Mouse (Mus musculus): ENCODE measurements around the gene Ttc7b. TPM values are rescaled to one million over a fixed set of nuclear protein-coding genes. Genes with fewer than 3 reads are reported as not detected.

Gene Ttc7b
- polyA plus RNA-seq, 1 experiment from 2014 or later = 29.4 TPM

DNA sequence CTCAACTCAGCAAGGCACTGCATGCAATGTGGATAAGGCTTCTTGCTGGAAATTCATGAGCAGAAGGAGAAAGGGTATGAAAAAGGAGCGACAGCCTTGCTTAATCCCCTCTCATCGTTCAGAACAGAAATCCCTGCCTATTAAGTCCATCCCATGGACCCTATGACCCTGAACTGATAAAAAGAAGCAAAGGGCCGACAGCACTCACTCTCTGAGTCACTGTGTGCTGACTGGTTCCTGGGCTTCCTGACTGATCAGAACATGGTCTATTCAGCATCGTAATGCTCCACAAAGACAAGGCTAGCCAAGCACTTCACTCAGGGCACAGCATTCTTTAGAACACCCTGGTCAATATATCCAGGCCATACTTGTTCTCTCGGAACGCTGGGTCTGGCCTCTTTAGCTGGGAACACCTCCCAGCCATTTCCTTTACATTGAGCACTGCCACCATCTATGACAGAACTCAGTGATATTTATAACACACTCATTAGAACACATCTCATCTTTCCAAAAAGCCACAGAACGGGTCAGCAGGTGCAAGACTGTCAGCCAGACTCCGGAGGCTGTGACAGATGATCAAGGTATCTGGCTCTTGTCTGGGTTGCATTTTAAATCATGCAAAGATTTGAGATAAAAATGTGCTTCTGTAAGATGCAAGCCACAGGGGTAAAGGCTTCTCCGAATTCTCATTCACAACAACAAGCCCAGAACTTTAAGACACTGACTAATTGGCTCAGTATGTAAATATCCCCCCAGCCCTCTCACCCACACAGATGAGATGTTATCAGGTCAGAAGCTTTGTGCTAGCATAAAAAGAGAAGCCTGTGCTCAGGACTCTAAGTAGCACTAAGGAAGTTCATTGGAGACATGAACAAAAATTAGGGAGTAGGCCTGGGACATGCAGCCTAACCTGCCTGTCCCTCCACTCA, 100.4 kb downstream of the Ttc7b start:
- H3K36me3 ChIP-seq (ENCODE audit: inconsistent target) = peaks cover under 1% of the 10 kb centered on the region; the same call in 1 of the 2 replicates
- 91% methylated on average over 8 of the region's 9 CpGs for WGBS (ENCODE audit: missing documents)
- peaks cover 27% of the 10 kb centered on the region for H3K79me2 ChIP-seq (ENCODE audit: inconsistent target)
- H3K4me3 ChIP-seq (ENCODE audit: inconsistent target) = no peak overlapping the region
- H3K27ac ChIP-seq = no peak overlapping the region

DNA sequence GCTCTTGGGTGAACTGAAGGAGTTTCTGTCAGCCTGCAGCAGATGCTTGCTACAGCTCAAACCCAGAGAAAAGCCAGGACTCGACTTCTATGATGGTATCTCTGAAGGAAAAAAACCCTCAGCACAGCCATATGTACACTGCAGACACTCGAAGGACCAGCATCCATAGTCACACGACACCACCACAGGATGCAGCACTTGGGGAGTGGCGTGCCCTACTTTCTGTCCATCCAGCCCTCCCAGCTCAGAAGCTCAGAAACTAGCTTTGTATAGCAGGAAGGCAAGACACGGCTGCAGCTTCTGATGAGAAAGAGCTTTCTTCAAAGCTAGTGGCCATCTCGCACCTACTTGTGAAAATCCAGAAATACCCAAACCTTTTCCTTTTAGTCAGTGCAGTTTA, 104.8 kb downstream of the Ttc7b start:
- H3K4me3 ChIP-seq (ENCODE audit: inconsistent target) = no peak overlapping the region
- H3K79me2 ChIP-seq (ENCODE audit: inconsistent target) = peaks cover 10% of the 10 kb centered on the region; the same call in 1 of the 2 replicates
- WGBS (ENCODE audit: missing documents) = 84% methylated on average over 6 of the region's 6 CpGs
- H3K36me3 ChIP-seq (ENCODE audit: inconsistent target) = peaks cover 17% of the 10 kb centered on the region
- H3K27ac ChIP-seq = no peak overlapping the region

DNA sequence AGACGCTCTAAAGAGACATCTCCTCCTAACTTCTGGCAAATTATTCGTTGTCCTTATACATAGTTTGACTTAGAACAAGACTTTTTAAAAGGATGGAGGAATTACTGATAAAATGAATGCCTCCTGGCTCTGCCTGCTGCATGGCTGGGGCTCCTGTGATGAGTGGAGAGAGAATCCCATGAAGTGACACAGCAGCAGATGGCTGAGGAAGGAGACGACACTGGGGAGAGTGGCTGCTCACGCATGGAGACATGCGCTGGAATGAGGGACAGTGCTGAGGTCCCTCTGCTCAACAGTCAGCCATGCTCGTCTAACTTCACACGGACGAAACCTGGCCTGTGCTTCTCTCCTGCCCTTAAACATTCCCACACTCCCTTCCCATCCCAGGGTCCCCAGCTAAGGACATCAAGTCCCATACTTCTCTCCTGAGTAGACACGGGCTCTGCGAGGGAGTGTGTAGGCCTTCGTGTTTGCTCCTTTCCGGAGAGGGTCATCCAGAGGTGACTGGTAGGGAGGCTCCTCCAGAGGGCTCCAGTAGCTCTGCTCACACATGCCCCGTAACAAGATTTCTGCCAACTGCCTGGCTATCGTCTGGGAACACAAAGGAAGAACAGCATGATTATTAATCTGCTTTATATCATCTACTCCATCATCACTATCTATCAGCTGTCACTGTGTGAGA, 105.8 kb downstream of the Ttc7b start:
- H3K79me2 ChIP-seq (ENCODE audit: inconsistent target) = 0 out of 2 replicates have a peak, but pooled peaks cover under 1% of the 10 kb centered on the region
- no peak overlapping the region for H3K4me3 ChIP-seq (ENCODE audit: inconsistent target)
- no peak overlapping the region for H3K27ac ChIP-seq
- H3K36me3 ChIP-seq (ENCODE audit: inconsistent target) = peaks cover 17% of the 10 kb centered on the region
- WGBS (ENCODE audit: missing documents) = 93% methylated on average over 14 of the region's 14 CpGs

DNA sequence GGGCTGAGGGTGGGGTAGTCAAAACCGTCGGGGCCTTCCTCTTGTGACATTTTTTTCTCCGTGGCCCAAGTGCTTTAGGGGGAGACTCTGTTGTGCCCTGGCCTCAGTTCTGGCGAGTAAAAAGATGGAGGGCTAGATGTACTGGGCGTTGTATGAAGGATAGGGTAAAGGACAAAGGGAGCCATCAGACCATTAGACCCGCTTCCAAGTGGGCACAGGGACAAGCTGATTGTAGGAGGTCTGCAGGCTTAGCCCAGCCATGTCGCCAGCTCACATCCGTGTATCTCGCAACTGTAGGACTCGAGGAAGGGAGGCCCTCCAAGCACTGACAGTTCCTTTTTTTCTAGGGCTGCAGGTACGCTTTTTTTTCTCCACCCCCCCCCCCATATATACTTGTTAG, 111.9 kb downstream of the Ttc7b start:
- Histone ChIP-seq H3K36me3 (ENCODE audit: inconsistent target) (peaks cover 20% of the 10 kb centered on the region; the same call in 1 of the 2 replicates), H3K27ac (no peak overlapping the region), H3K4me3 (ENCODE audit: inconsistent target) (no peak overlapping the region), H3K79me2 (ENCODE audit: inconsistent target) (no peaks in the 10 kb centered on the region)
- 89% methylated on average over 11 of the region's 11 CpGs for whole genome bisulfite sequencing (ENCODE audit: missing documents)

DNA sequence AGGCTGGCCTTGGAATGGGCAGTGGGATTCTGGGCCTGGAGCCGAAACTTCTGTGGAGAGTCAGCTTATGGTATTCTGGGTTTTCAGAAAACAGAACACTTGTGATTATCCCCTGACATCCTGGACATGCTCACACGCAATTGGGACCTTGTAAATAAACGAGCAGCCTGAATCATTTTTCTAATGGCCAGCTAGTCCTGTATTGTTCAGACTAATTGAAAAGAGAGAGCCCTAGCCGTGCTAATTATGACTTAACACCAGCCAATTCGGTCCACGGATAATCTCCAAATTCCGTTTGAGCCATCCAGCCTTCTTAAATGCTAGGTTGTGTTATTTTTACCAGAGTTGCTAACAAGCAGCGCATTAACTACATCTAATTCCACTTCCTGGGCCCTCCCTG, 112.5 kb downstream of the Ttc7b start:
- 90% methylated on average over 8 of the region's 8 CpGs for WGBS (ENCODE audit: missing documents)
- no peak overlapping the region for H3K27ac ChIP-seq
- peaks cover 23% of the 10 kb centered on the region; the same call in 1 of the 2 replicates for H3K36me3 ChIP-seq (ENCODE audit: inconsistent target)
- H3K79me2 ChIP-seq (ENCODE audit: inconsistent target) = no peaks in the 10 kb centered on the region
- H3K4me3 ChIP-seq (ENCODE audit: inconsistent target) = no peak overlapping the region

DNA sequence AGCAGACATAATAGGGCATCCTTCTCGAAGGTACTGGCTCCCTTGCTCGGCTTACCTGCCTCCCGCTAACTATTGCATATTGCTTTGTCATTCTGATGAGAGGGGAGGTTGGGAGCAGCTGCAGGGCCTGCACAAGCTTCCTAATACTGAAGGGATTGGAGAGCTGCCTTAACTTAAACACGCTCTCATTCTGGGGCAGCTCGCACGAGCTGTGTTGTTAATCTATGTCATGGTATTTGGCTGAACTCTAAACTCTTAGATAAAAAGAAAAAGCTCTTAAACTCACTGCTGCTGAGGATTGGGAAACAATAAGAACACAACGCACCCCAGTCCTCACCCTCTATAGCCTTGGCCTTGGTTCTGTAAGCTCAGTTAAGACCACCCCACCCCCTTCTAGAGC, 113.3 kb downstream of the Ttc7b start:
- H3K27ac ChIP-seq = no peak overlapping the region
- no peaks in the 10 kb centered on the region for H3K79me2 ChIP-seq (ENCODE audit: inconsistent target)
- H3K4me3 ChIP-seq (ENCODE audit: inconsistent target) = no peak overlapping the region
- WGBS (ENCODE audit: missing documents) = 94% methylated on average over 7 of the region's 7 CpGs
- H3K36me3 ChIP-seq (ENCODE audit: inconsistent target) = peaks cover 30% of the 10 kb centered on the region; the same call in 1 of the 2 replicates

DNA sequence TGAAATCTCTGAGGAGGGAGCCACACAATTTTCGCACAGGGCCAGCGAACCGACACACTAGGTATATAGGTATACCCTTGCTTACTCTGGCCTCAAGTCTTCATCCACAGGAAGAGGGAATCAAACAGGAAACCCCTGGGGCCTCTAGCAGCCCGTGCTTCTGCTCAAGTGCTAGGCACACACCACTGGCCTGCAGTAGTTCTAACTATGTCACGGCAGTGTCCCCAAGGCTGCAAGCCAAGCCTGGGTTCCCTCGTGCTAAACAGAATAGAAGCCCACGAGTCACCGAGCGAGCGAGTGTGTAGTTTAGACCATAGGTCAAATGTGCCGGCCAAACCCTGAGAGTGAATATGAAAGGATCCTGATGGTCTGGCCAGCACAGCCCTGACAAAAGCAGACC, 114.5 kb downstream of the Ttc7b start:
- Histone ChIP-seq H3K27ac (no peak overlapping the region), H3K4me3 (ENCODE audit: inconsistent target) (no peak overlapping the region), H3K36me3 (ENCODE audit: inconsistent target) (peaks cover 41% of the 10 kb centered on the region; the same call in 1 of the 2 replicates), H3K79me2 (ENCODE audit: inconsistent target) (no peaks in the 10 kb centered on the region)
- 56% methylated on average over 11 of the region's 11 CpGs for WGBS (ENCODE audit: missing documents)

DNA sequence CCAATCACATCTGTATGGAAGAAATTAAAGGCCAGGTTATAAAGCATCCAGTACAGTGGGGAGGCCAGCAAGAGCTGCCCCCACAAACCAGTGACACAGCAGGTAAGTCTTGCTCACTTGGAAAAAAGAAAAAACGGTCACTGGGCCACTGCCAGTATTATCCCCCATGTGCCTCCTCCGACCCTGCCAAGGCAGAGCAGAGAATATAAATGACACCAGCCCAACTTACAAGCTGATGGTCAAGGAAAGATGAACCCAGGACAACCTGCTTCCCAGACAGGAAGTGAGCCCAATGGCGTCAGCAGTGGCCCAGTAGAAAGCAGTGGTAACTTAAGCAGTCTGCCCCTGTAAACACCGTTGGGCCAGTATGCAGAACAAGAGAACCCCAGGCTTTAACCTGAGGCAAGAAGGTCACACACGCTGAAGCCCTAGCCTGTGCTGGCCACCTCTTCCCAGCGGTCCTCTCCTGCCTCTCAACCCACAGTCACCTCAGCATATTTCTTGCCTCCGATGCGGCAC, 115.1 kb downstream of the Ttc7b start:
- 76% methylated on average over 7 of the region's 8 CpGs for WGBS (ENCODE audit: missing documents)
- Histone ChIP-seq H3K27ac (no peak overlapping the region), H3K79me2 (ENCODE audit: inconsistent target) (no peaks in the 10 kb centered on the region), H3K36me3 (ENCODE audit: inconsistent target) (peaks cover 46% of the 10 kb centered on the region; the same call in 1 of the 2 replicates), H3K4me3 (ENCODE audit: inconsistent target) (no peak overlapping the region)

DNA sequence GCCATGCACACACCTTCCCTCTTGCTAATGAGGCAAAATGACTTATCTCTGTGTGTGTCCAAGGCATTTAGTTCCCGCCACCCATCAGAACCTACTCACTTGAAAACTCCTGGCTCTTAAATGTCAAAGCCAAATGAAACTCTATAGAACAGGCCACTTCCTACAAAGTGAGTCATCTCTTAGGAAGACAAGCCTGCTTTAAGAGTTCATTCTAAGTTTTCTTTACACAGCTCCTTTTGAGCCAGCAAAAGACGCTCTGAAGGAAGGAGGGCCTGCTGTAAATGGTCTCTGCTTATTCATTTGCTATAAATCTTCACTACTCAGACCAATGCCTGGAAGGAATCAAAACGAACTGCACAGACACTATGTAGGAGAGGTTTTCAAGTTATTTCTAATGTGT, 116.2 kb downstream of the Ttc7b start:
- peaks cover 46% of the 10 kb centered on the region; the same call in 1 of the 2 replicates for H3K36me3 ChIP-seq (ENCODE audit: inconsistent target)
- H3K27ac ChIP-seq = no peak overlapping the region
- no peak overlapping the region for H3K4me3 ChIP-seq (ENCODE audit: inconsistent target)
- H3K79me2 ChIP-seq (ENCODE audit: inconsistent target) = no peaks in the 10 kb centered on the region
- 97% methylated on average over 3 of the region's 3 CpGs for WGBS (ENCODE audit: missing documents)

DNA sequence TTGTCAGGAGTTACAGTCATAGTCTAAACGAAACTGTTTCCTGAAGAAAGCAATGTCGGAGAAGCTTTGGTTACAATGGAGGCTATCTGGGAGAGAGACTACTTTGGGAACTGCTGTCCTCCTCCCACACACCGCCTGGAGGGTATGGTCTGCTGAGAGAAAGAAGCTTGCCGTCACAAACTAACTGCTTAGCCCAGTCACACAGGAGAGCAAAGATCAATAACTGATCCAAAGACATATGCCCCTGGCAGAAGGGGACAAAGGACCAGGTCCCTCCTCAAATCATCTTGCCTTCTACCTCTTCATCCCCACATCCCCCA, 117.7 kb downstream of the Ttc7b start:
- 94% methylated on average over 4 of the region's 4 CpGs for WGBS (ENCODE audit: missing documents)
- Histone ChIP-seq H3K79me2 (ENCODE audit: inconsistent target) (no peaks in the 10 kb centered on the region), H3K36me3 (ENCODE audit: inconsistent target) (peaks cover 46% of the 10 kb centered on the region; the same call in 1 of the 2 replicates), H3K27ac (no peak overlapping the region), H3K4me3 (ENCODE audit: inconsistent target) (no peak overlapping the region)

DNA sequence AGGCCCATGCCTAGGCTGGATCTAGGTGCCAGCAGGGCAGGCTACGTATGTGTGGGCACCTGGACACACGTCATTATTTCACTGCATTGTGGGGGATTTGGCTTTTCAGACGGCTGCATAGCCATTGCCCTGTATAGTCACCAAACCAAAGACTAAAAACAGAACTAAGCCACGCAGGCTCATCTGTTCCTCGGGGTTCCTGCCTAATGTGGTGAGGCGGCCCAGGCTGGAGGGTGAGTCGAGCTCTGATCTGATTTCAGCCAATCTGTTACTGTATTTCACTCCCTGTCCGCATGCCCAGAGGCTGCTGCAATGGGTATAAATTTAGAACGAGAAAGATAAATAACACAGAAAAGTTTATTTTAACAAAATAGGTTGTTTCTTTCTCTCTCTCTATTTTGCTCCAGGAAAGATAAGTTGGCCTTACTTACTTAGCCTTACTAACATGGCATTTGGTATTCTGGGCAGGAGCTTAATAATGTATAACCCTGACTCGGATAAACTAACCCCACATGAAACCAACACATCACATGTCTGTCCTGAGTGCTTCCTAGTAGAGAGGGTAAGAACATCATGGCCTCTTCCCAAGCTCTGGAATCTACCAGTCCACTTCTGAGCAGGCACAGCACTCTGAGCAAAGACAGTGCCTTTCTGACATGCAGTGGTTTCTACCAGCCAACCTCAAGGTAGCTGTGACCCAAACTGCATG, 118.2 kb downstream of the Ttc7b start:
- peaks cover 46% of the 10 kb centered on the region; the same call in 1 of the 2 replicates for H3K36me3 ChIP-seq (ENCODE audit: inconsistent target)
- WGBS (ENCODE audit: missing documents) = 92% methylated on average over 9 of the region's 10 CpGs
- H3K27ac ChIP-seq = no peak overlapping the region
- no peak overlapping the region for H3K4me3 ChIP-seq (ENCODE audit: inconsistent target)
- H3K79me2 ChIP-seq (ENCODE audit: inconsistent target) = no peaks in the 10 kb centered on the region

DNA sequence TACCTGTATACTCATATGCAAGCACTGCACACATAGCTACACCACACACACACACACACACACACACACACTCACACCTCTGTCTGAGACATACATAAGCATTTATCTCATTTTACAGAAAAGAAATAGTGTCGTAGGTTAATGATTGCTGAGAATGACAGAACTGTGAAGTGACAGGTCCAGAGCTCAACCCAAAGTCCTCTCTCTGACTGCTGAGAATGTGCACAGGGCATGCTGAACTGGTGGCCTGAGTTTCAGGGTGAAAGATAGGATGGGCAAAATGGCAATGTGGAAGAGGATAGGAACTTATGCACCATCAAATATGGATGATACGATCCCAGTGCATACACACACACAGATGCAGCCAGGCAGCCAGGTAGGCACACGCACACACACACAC, 120.5 kb downstream of the Ttc7b start:
- Histone ChIP-seq H3K4me3 (ENCODE audit: inconsistent target) (no peak overlapping the region), H3K27ac (no peak overlapping the region), H3K79me2 (ENCODE audit: inconsistent target) (no peaks in the 10 kb centered on the region), H3K36me3 (ENCODE audit: inconsistent target) (peaks cover 28% of the 10 kb centered on the region; the same call in 1 of the 2 replicates)
- 92% methylated on average over 3 of the region's 3 CpGs for WGBS (ENCODE audit: missing documents)

DNA sequence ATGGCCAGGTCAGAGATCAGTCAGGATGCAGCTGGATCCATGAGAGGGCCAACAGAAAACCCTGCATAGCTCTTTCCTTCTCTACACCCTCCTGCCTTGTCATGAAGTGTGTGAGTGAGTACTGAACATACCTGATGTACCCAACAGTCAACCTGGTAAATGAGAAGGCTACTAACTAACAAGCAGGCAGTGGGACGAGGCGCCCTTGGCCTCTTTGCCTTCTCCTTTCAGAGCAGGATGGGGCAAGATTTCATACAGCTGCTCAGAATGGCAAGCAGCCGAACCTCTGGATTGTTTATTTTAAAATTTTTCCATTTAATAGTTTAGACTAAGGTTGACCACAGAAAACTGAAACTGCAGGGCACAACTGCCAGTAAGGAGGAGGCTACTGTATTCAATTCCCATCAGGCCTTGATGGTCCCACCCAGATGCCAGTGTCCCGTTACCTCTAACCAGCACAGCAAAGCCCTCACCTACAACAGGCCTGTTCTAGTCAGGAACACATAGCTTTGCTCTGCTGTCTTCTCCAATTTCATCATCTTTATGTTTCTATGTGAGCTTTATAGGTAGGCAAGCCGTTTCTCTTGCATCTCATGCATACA, 121.4 kb downstream of the Ttc7b start:
- no peak overlapping the region for H3K4me3 ChIP-seq (ENCODE audit: inconsistent target)
- H3K36me3 ChIP-seq (ENCODE audit: inconsistent target) = peaks cover 35% of the 10 kb centered on the region; the same call in 1 of the 2 replicates
- 93% methylated on average over 5 of the region's 5 CpGs for WGBS (ENCODE audit: missing documents)
- H3K27ac ChIP-seq = no peak overlapping the region
- H3K79me2 ChIP-seq (ENCODE audit: inconsistent target) = no peaks in the 10 kb centered on the region
